Mouse (Mus musculus) liver (tissue): ENCODE results near the gene Fcrla.
A peak's percentile ranks its signal among the peaks of the same experiment; 100 is the strongest.
"Not testable (repeated sequence)": the region's sequence is repeated elsewhere in the genome, so short reads cannot be mapped to it uniquely, and the experiment has no call there.

Source experiments
- DNase-seq: peaks from one replicate; pipeline ENCODE4 v3.0.0-alpha.2; 2020; ENCODE audit warnings: mixed read lengths

Fcrla gene

GRCm38 (mm10) chr1:170927378-170927777 lies at the start of gene Fcrla:
Gene Fcrla, minus strand, starts transcription at chr1:170927583.
- no peak for DNase-seq

GRCm38 (mm10) chr1:170976447-170976846 lies 49.1 kb upstream of the Fcrla start, which contains the start of gene Fcgr2b:
Gene Fcgr2b, minus strand, starts transcription at chr1:170976547.
- no peak for DNase-seq

GRCm38 (mm10) chr1:170975751-170976161 lies 48.4 kb upstream of the Fcrla start:
- no peak for DNase-seq

- not testable (repeated sequence) for DNase-seq
Measured at GRCm38 (mm10) chr1:170975350-170975749, 48.0 kb upstream of the Fcrla start.

GRCm38 (mm10) chr1:170974736-170975135 lies 47.4 kb upstream of the Fcrla start:
- no peak for DNase-seq

- no peak for DNase-seq
Measured at GRCm38 (mm10) chr1:170974171-170974570, 46.8 kb upstream of the Fcrla start.

- no peak for DNase-seq
Measured at GRCm38 (mm10) chr1:170972936-170973335, 45.6 kb upstream of the Fcrla start.

GRCm38 (mm10) chr1:170972494-170972893 lies 45.1 kb upstream of the Fcrla start:
- no peak for DNase-seq

- DNase-seq = no peak
Measured at GRCm38 (mm10) chr1:170968576-170968975, 41.2 kb upstream of the Fcrla start.

GRCm38 (mm10) chr1:170967581-170967980 lies 40.2 kb upstream of the Fcrla start:
- DNase-seq = no peak

GRCm38 (mm10) chr1:170963087-170963486 lies 35.7 kb upstream of the Fcrla start:
- DNase-seq = peak; percentile 26

GRCm38 (mm10) chr1:170962301-170962700 lies 34.9 kb upstream of the Fcrla start:
- DNase-seq = no peak

GRCm38 (mm10) chr1:170961101-170961500 lies 33.7 kb upstream of the Fcrla start:
- DNase-seq = no peak

GRCm38 (mm10) chr1:170959791-170960190 lies 32.4 kb upstream of the Fcrla start:
- DNase-seq = no peak

GRCm38 (mm10) chr1:170958225-170958624 lies 30.8 kb upstream of the Fcrla start:
- DNase-seq = no peak

GRCm38 (mm10) chr1:170953192-170953591 lies 25.8 kb upstream of the Fcrla start:
- no peak for DNase-seq

GRCm38 (mm10) chr1:170950772-170951171 lies 23.4 kb upstream of the Fcrla start:
- peak; percentile 28 for DNase-seq

GRCm38 (mm10) chr1:170944908-170945307 lies 17.5 kb upstream of the Fcrla start:
- DNase-seq = not testable (repeated sequence)

GRCm38 (mm10) chr1:170944151-170944550 lies 16.8 kb upstream of the Fcrla start:
- DNase-seq = not testable (repeated sequence)

- no peak for DNase-seq
Measured at GRCm38 (mm10) chr1:170939255-170939654, 11.9 kb upstream of the Fcrla start.

GRCm38 (mm10) chr1:170934383-170934782 lies 7.0 kb upstream of the Fcrla start:
- no peak for DNase-seq

- no peak for DNase-seq
Measured at GRCm38 (mm10) chr1:170933940-170934339, 6.6 kb upstream of the Fcrla start.

GRCm38 (mm10) chr1:170933386-170933920 lies 6.1 kb upstream of the Fcrla start:
- DNase-seq = no peak

GRCm38 (mm10) chr1:170932043-170932442 lies 4.7 kb upstream of the Fcrla start:
- no peak for DNase-seq

GRCm38 (mm10) chr1:170929245-170929644 lies 1.9 kb upstream of the Fcrla start:
- no peak for DNase-seq
